Mouse (Mus musculus) adrenal gland, postnatal 14 days (tissue): ENCODE measurements at regions not wholly inside any gene's neighbourhood (a gene's known extent, or its start where the extent isn't known, plus 50 kb on each side); places are given as distances from the start of the nearest gene placed in this dataset.
"Not testable (repeated sequence)": the region's sequence is repeated elsewhere in the genome, so short reads cannot be mapped to it uniquely, and the experiment has no call there.

Experiments
- DNase-seq: peaks from one replicate; pipeline ENCODE4 v3.0.0; 2021; ENCODE audit warnings: mixed read lengths

- DNase-seq: peak; percentile 21
Measured at GRCm38 (mm10) chr14:18511094-18511493, 179.4 kb upstream of the Ube2e1 start.

- no peak for DNase-seq
Measured at GRCm38 (mm10) chr14:18508359-18508647, 176.6 kb upstream of the Ube2e1 start.

- DNase-seq: no peak
Measured at GRCm38 (mm10) chr14:18507582-18508358, 176.1 kb upstream of the Ube2e1 start.

GRCm38 (mm10) chr14:18506168-18506567 is 174.5 kb upstream of the Ube2e1 start:
- DNase-seq: peak; percentile 32

GRCm38 (mm10) chr14:18500249-18500832 is 168.7 kb upstream of the Ube2e1 start:
- no peak for DNase-seq

GRCm38 (mm10) chr14:18494048-18494447 is 162.4 kb upstream of the Ube2e1 start:
- DNase-seq: no peak

- DNase-seq: no peak
Measured at GRCm38 (mm10) chr14:18486132-18486800, 154.6 kb upstream of the Ube2e1 start.

GRCm38 (mm10) chr14:18485526-18485925 is 153.9 kb upstream of the Ube2e1 start:
- no peak for DNase-seq

GRCm38 (mm10) chr14:18476795-18477320 is 145.2 kb upstream of the Ube2e1 start:
- no peak for DNase-seq

- DNase-seq: peak; percentile 77
Measured at GRCm38 (mm10) chr14:18468611-18469010, 137.0 kb upstream of the Ube2e1 start.

- DNase-seq: not testable (repeated sequence)
Measured at GRCm38 (mm10) chr14:18466864-18467263, 135.2 kb upstream of the Ube2e1 start.

GRCm38 (mm10) chr14:18464199-18464598 is 132.5 kb upstream of the Ube2e1 start:
- DNase-seq: not testable (repeated sequence)

- DNase-seq: no peak
Measured at GRCm38 (mm10) chr14:18463230-18463873, 131.7 kb upstream of the Ube2e1 start.

- no peak for DNase-seq
Measured at GRCm38 (mm10) chr14:18462381-18462780, 130.7 kb upstream of the Ube2e1 start.

- DNase-seq: no peak
Measured at GRCm38 (mm10) chr14:18448666-18449065, 117.0 kb upstream of the Ube2e1 start.

GRCm38 (mm10) chr14:18444492-18444891 is 112.8 kb upstream of the Ube2e1 start:
- DNase-seq: no peak

- not testable (repeated sequence) for DNase-seq
Measured at GRCm38 (mm10) chr14:18428968-18429367, 97.3 kb upstream of the Ube2e1 start.

GRCm38 (mm10) chr14:18425887-18426286 is 94.2 kb upstream of the Ube2e1 start:
- DNase-seq: no peak

- DNase-seq: peak; percentile 10
Measured at GRCm38 (mm10) chr14:18416839-18417238, 85.2 kb upstream of the Ube2e1 start.

GRCm38 (mm10) chr14:18416319-18416718 is 84.7 kb upstream of the Ube2e1 start:
- DNase-seq: no peak

GRCm38 (mm10) chr14:18398953-18399352 is 67.3 kb upstream of the Ube2e1 start:
- DNase-seq: no peak

- DNase-seq: no peak
Measured at GRCm38 (mm10) chr14:18396206-18396764, 64.6 kb upstream of the Ube2e1 start.
